Mouse (Mus musculus) limb, embryonic 13.5 days (tissue): ENCODE measurements at regions not wholly inside any gene's neighbourhood (a gene's known extent, or its start where the extent isn't known, plus 50 kb on each side); places are given as distances from the start of the nearest gene placed in this dataset.

ENCODE experiments used
- ATAC-seq: fragments of 200-750 bp; cut with Nextera tagmentation; 2 replicates; pipeline ENCODE4 v1.8.0; 2017; ENCODE audit warnings: low read depth, moderate number of reproducible peaks, moderate TSS enrichment; ENCODE audit not compliant: low FRiP score
- H3K27ac ChIP-seq: fragments of 300-500 bp; sonication (generic); 2 replicates; pipeline ENCODE4 v1.5.1; 2015; ENCODE audit warnings: inconsistent platforms, mild to moderate bottlenecking, moderate library complexity
- H3K27me3 ChIP-seq: fragments of 300-500 bp; sonication (generic); 2 replicates; pipeline ENCODE4 v1.6.1; 2015; ENCODE audit warnings: mild to moderate bottlenecking, inconsistent platforms
- H3K36me3 ChIP-seq: fragments of 300-500 bp; sonication (generic); 2 replicates; pipeline ENCODE4 v1.6.1; 2015; ENCODE audit warnings: inconsistent platforms, mild to moderate bottlenecking, moderate library complexity
- H3K4me1 ChIP-seq: fragments of 300-500 bp; sonication (generic); 2 replicates; pipeline ENCODE4 v1.6.1; 2015; ENCODE audit warnings: inconsistent platforms
- H3K4me2 ChIP-seq: fragments of 300-500 bp; sonication (generic); replicated peaks from 2 replicates; pipeline ENCODE4 v1.6.1; 2015; ENCODE audit warnings: inconsistent platforms, mild to moderate bottlenecking, moderate library complexity
- H3K4me3 ChIP-seq: fragments of 300-500 bp; sonication (generic); 2 replicates; pipeline ENCODE4 v1.5.1; 2015; ENCODE audit warnings: moderate library complexity, mild to moderate bottlenecking, inconsistent platforms
- H3K9ac ChIP-seq: fragments of 300-500 bp; sonication (generic); 2 replicates; pipeline ENCODE4 v1.6.1; 2015; ENCODE audit warnings: mild to moderate bottlenecking, inconsistent platforms
- H3K9me3 ChIP-seq: fragments of 300-500 bp; sonication (generic); 2 replicates; pipeline ENCODE4 v1.6.1; 2016; ENCODE audit warnings: inconsistent platforms
- WGBS: fragments of 180-500 bp; shearing (Covaris S2); methylation state at CpG from one replicate; pipeline ENCODE4 v1.1.7; 2015; 5-methylcytosine and 5-hydroxymethylcytosine counted together

- 20% methylated on average over 20 of the region's 20 CpGs for WGBS
- no peaks in the 10 kb centered on the region for H3K9me3 ChIP-seq
- peaks cover 4% of the 10 kb centered on the region for H3K4me1 ChIP-seq
- peak overlapping the region; percentile 31 for H3K4me2 ChIP-seq
- H3K27ac ChIP-seq, result no peak overlapping the region
- no peaks in the 10 kb centered on the region for H3K36me3 ChIP-seq
- ATAC-seq, result no peak
- H3K27me3 ChIP-seq, result peaks cover 35% of the 10 kb centered on the region
- no peak overlapping the region for H3K4me3 ChIP-seq
- no peak overlapping the region for H3K9ac ChIP-seq
These were observed 392.7 kb upstream of the Spred2 start for GRCm38 (mm10) chr11:19531255-19532003.

DNA sequence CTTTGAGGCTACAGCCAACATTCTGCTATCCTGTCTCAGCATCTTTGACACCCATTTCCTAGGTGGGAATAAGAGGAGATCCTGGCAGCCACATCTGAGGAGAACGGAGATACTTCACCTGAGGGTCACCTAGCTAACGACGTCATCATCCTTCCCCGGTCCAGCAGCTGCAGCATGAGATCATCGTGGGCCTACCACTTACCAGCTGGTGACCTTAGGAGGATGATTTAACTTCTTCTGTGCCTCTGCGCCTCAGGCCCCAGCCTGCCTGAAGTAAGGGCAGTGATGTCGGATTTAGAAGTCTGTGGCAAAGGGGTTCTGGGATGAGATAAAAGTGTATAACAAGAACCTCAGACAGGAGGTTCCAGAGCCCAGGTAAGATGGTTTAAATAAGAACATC, 391.3 kb upstream of the Spred2 start:
- Histone ChIP-seq H3K4me1 (peaks cover 4% of the 10 kb centered on the region), H3K4me3 (no peak overlapping the region), H3K36me3 (no peaks in the 10 kb centered on the region), H3K27me3 (peaks cover 40% of the 10 kb centered on the region), H3K9me3 (no peaks in the 10 kb centered on the region), H3K9ac (no peak overlapping the region), H3K27ac (no peak overlapping the region), H3K4me2 (no peak overlapping the region)
- WGBS, result 74% methylated on average over 7 of the region's 7 CpGs
- no peak for ATAC-seq

DNA sequence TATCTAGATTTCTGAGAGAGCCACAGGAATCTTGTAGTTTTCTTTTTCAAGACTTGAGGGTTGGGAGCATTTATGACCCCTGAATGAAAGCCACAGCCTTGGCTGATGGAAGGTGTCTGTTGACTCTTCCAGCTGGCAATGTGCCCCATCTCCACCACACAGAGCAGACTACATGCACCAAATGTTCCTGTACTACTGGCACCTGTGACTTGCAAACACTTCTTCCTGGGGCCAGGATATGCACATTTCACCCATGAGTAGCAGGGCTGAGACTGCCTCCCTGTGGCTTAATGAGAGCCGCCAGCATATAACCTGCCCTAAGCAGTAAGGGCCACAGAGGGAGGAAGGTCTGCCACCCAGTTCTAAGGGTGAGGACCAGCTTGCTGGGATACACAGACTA, 390.5 kb upstream of the Spred2 start:
- no peak for ATAC-seq
- Histone ChIP-seq H3K27ac (no peak overlapping the region), H3K4me3 (no peak overlapping the region), H3K9me3 (no peaks in the 10 kb centered on the region), H3K4me1 (peaks cover 4% of the 10 kb centered on the region), H3K27me3 (peaks cover 42% of the 10 kb centered on the region), H3K36me3 (no peaks in the 10 kb centered on the region), H3K4me2 (no peak overlapping the region), H3K9ac (no peak overlapping the region)
- WGBS, result 59% methylated on average over 1 of the region's 1 CpGs

GRCm38 (mm10) chr11:19535215-19535614, 389.0 kb upstream of the Spred2 start:
- Histone ChIP-seq H3K27ac (no peak overlapping the region), H3K9ac (no peak overlapping the region), H3K4me1 (peaks cover 9% of the 10 kb centered on the region), H3K4me3 (no peak overlapping the region), H3K4me2 (no peak overlapping the region), H3K27me3 (peaks cover 42% of the 10 kb centered on the region), H3K36me3 (no peaks in the 10 kb centered on the region), H3K9me3 (no peaks in the 10 kb centered on the region)
- WGBS, result 80% methylated on average over 1 of the region's 1 CpGs
- ATAC-seq, result no peak

- Histone ChIP-seq H3K4me3 (no peak overlapping the region), H3K36me3 (no peaks in the 10 kb centered on the region), H3K27me3 (no peaks in the 10 kb centered on the region), H3K4me2 (no peak overlapping the region), H3K9ac (no peak overlapping the region), H3K27ac (no peak overlapping the region), H3K4me1 (0 out of 2 replicates have a peak, but pooled peaks cover 3% of the 10 kb centered on the region), H3K9me3 (no peaks in the 10 kb centered on the region)
- WGBS, result 22% methylated on average over 4 of the region's 4 CpGs
- no peak for ATAC-seq
These were observed 377.9 kb upstream of the Spred2 start for GRCm38 (mm10) chr11:19546226-19546625.

DNA sequence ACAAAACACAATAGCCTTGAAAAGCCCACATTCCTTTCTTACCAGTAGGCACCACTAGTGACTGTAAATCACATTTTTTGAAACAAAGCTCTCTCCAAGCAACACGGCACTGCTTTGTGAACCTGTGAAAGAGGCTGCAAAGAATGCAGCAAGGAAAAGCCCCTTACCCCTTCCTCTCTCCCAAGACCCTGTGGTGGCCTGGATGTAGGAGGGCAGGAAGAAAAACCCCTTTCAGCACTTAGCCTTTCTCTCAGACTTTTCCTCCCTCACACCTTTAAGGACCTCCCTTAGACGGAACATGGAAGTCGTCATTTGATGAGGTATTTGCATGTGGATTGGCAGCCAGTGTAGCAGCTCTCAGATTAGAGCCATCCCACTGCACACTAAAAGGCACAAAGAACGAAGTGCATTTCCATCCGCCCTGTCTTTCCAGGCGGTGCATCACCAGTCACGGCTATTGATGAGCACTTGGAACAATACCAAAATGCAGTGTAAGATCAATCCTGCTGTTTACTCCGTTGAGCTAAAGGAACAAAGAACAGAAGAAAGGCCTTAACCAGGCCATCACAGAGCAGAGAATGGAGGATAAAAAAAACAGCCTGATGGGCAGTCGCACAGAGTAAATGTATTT, 369.7 kb upstream of the Spred2 start:
- H3K9ac ChIP-seq, result no peak overlapping the region
- no peaks in the 10 kb centered on the region for H3K4me1 ChIP-seq
- no peak for ATAC-seq
- no peaks in the 10 kb centered on the region for H3K36me3 ChIP-seq
- no peak overlapping the region for H3K27ac ChIP-seq
- no peak overlapping the region for H3K4me2 ChIP-seq
- no peaks in the 10 kb centered on the region for H3K9me3 ChIP-seq
- no peaks in the 10 kb centered on the region for H3K27me3 ChIP-seq
- 63% methylated on average over 9 of the region's 9 CpGs for WGBS
- no peak overlapping the region for H3K4me3 ChIP-seq

GRCm38 (mm10) chr11:19554947-19555770, 369.0 kb upstream of the Spred2 start:
- Histone ChIP-seq H3K4me3 (no peak overlapping the region), H3K9ac (no peak overlapping the region), H3K27ac (no peak overlapping the region), H3K4me1 (no peaks in the 10 kb centered on the region), H3K27me3 (no peaks in the 10 kb centered on the region), H3K4me2 (no peak overlapping the region), H3K36me3 (no peaks in the 10 kb centered on the region), H3K9me3 (no peaks in the 10 kb centered on the region)
- WGBS, result 73% methylated on average over 9 of the region's 9 CpGs
- no peak for ATAC-seq

- Histone ChIP-seq H3K4me2 (no peak overlapping the region), H3K9me3 (no peaks in the 10 kb centered on the region), H3K4me1 (no peaks in the 10 kb centered on the region), H3K27me3 (no peaks in the 10 kb centered on the region), H3K9ac (no peak overlapping the region), H3K36me3 (no peaks in the 10 kb centered on the region), H3K27ac (no peak overlapping the region), H3K4me3 (no peak overlapping the region)
- 77% methylated on average over 7 of the region's 7 CpGs for WGBS
- no peak for ATAC-seq
These were observed 363.7 kb upstream of the Spred2 start for GRCm38 (mm10) chr11:19560452-19560851.

DNA sequence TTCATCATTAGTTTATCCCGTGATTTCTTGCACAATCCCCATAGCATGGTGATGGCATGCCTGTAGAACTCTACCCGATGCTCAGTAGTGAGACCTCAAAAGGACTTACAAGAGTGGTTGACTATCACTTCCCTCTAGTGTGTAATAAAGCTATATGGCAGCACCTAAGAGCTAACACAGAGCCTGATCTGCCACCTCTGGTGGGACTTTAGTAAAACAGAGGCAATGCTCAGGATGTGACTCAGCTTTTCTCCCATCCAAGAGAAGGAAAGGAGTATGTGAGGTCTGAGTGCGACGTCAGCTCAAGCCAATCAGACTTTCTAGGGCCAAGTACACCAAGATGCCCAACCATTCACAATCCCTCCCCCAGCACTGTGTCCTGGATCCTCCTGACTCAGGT, 361.5 kb upstream of the Spred2 start:
- no peak overlapping the region for H3K27ac ChIP-seq
- no peaks in the 10 kb centered on the region for H3K9me3 ChIP-seq
- no peak overlapping the region for H3K4me3 ChIP-seq
- no peak overlapping the region for H3K9ac ChIP-seq
- ATAC-seq, result no peak
- no peak overlapping the region for H3K4me2 ChIP-seq
- 87% methylated on average over 4 of the region's 4 CpGs for WGBS
- no peaks in the 10 kb centered on the region for H3K4me1 ChIP-seq
- H3K27me3 ChIP-seq, result no peaks in the 10 kb centered on the region
- no peaks in the 10 kb centered on the region for H3K36me3 ChIP-seq

DNA sequence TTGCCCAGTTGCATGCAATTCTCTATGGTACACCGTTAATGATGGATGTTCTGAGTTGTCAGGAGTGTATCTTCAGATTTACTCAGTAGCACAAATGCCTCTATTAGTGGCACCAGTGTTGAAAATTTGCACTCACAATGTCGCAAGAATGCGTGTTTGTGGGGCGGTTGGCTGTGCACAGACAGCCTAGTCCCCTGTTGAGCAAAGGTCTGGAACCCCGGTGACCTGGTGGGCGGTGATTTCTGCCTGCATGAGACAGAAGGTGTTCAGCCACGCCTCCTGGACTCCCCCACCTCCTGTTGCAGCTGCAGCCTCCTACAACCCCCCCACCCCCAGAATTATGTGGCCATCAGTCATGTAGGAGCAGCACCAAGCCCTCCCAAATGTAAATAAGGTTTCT, 338.9 kb upstream of the Spred2 start:
- no peak for ATAC-seq
- Histone ChIP-seq H3K36me3 (no peaks in the 10 kb centered on the region), H3K27me3 (no peaks in the 10 kb centered on the region), H3K9me3 (no peaks in the 10 kb centered on the region), H3K4me3 (no peak overlapping the region), H3K4me2 (no peak overlapping the region), H3K4me1 (no peaks in the 10 kb centered on the region), H3K27ac (no peak overlapping the region), H3K9ac (no peak overlapping the region)
- 85% methylated on average over 7 of the region's 7 CpGs for WGBS

DNA sequence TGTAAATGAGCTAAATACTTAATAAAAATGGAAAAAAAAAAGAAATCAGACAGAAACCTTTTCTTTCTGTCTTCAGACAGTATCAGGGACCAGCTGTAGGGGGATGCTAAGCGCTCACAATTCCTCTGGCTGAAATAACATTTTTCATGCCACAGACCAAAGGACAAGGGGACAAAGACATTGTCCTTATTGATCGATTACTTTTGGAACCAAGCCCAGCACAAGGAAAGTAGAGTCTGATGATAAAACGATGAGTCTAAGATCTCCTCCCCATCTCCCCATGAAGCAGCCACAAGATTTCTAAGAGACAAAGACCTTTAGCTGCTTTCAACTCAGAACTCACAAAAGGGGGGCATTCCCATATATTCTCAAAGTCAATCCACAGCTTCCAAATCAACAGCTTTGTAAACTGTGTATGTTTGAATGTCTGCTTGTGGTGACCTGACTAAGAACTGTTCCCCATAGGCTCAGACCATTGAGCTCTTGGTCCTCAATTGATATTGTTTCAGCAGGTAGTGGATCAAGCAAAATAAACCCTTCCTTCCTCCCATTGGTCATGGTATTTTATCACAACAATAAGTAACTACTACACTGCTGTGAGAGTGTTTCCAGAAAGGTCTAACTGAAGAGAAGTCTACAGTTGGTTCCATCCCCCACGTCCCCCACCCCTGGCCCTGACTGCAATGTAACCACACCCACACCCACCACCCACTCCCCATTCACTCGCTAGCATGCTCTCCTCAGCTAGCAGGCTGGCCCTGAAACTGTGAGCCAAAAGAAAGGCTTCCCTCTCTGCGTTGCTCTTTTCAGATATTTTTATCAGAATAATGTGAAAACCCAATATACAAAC, 331.4 kb upstream of the Spred2 start:
- 0 out of 2 replicates have a peak, but pooled peaks cover 3% of the 10 kb centered on the region for H3K9me3 ChIP-seq
- H3K36me3 ChIP-seq, result no peaks in the 10 kb centered on the region
- no peak overlapping the region for H3K4me3 ChIP-seq
- H3K27ac ChIP-seq, result no peak overlapping the region
- H3K4me1 ChIP-seq, result no peaks in the 10 kb centered on the region
- H3K27me3 ChIP-seq, result no peaks in the 10 kb centered on the region
- H3K4me2 ChIP-seq, result no peak overlapping the region
- no peak for ATAC-seq
- H3K9ac ChIP-seq, result no peak overlapping the region
- WGBS, result 85% methylated on average over 6 of the region's 6 CpGs
